Mouse (Mus musculus) layer of hippocampus, adult 2 months (tissue): ENCODE results near the gene Gm5737. TPM values are rescaled to one million over a fixed set of nuclear protein-coding genes. Genes with fewer than 3 reads are reported as not detected.

Experiments used
- DNase-seq, 2 experiments: peaks; one replicate each; pipeline ENCODE4 v3.0.0; 2022; ENCODE audit warnings: low spot score in 2 of 2
- H3K27ac ChIP-seq: fragments of 200-600 bp; 2 replicates; pipeline ENCODE4 v1.8.1; 2022
- H3K4me3 ChIP-seq: fragments of 200-600 bp; 2 replicates; pipeline ENCODE4 v1.8.1; 2022; ENCODE audit warnings: mild to moderate bottlenecking
- CTCF ChIP-seq: fragments of 200-600 bp; conservative IDR thresholded peaks from 2 replicates; pipeline ENCODE4 v1.8.1; 2022; ENCODE audit warnings: antibody characterized with exemption, mild to moderate bottlenecking, moderate library complexity
- total RNA-seq, 2 experiments: library from RNA; stranded (reverse); gene quantifications; 2 replicates each; pipeline ENCODE4 v1.2.3; 2021

Gm5737 gene
- total RNA-seq, 2 experiments from 2014 or later = 0.37 TPM; not detected in 1

DNA sequence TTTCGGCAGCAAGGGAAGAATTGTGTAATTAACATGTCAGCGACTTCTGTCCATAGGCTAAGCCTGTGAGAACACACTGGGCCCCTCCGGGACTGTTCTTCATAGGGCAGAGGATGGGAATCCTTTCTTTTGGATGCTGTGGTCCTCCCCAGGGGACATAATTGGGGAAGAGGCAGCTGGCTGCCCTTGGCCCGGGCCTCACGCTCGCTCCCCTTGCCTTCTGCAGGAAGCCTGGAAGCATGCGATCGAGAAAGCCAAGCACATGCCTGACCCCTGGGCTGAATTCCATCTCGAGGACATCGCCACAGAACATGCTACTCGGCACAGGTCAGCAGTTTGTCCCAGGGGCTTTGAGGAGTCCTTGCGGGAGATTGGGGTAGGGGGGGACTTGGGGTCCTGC lies 60.9 kb downstream of the Gm5737 start:
- TF ChIP-seq CTCF = no peak
- H3K27ac ChIP-seq = no peak overlapping the region
- DNase-seq = no peak
- no peak overlapping the region for H3K4me3 ChIP-seq

DNA sequence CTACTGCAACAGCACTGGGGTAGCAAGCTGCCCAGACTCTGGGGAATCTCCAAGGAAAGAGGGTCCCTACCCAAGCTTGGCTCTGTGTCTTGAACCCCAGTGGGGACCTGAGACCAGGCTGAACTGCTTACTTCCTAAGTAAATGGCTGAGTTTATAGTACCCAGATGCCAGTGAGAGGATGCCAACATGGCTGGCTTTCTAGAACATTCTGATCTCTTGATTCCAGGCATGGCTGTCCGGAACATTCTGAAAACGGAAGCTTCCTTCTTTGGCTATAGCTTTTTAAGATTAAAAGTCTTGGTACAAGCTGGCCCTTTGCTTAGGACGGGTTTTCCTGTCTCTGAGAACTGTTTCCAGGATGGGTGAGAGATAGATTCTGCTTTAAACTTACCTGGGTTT lies 61.9 kb downstream of the Gm5737 start:
- no peak for DNase-seq
- TF ChIP-seq CTCF = no peak

GRCm38 (mm10) chr7:120874764-120875539 lies 62.8 kb downstream of the Gm5737 start:
- Histone ChIP-seq H3K4me3 (no peak overlapping the region), H3K27ac (no peak overlapping the region)
- no peak for DNase-seq
- TF ChIP-seq CTCF = no peak

More for the DNA sequence above, 61.9 kb downstream of the Gm5737 start:
- H3K4me3 ChIP-seq = no peak overlapping the region
- no peak overlapping the region for H3K27ac ChIP-seq

DNA sequence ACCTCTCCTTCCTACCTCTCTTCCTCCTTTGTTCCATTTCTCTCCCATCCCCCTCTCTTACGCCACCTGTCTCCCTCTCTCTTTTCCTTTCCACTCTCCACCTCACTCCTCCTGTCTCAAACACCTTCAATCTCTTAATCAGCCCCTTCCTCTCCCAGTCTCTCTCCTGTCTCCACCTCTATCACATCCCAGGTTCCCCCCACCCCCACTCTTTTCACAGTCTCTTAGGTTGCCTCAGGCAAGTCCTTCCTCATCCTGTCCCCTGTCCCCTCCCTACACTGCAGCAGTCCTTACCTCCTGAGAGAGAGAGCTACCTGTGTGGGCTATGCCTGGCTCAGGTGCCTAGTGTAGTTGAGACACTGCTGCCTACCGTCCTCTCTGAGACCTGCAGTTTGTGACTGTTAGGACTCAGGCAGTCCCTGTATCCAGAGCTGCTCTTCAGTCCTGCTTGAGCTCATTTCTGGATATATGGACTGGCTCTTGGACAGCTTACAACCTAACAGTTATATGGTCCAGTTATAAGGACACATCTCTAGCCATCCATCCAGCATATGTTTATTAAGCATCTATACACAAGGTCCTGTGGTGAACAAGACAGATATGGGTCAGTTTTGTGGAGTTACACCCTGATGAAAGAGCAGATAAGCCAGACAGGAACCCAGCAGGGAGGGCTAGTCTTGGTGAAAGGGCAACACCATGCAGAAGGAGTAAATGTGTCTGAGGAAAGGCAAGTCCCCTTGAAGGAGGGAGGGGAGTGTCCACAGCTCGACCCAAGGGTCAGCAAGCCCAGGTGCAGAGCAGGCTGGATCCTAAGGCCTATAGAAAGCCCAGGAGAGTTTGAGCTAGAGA lies 63.6 kb downstream of the Gm5737 start:
- TF ChIP-seq CTCF = no peak
- H3K27ac ChIP-seq = no peak overlapping the region

GRCm38 (mm10) chr7:120878271-120878670 lies 66.1 kb downstream of the Gm5737 start:
- no peak for TF ChIP-seq CTCF
- Histone ChIP-seq H3K4me3 (no peak overlapping the region), H3K27ac (no peak overlapping the region)
- no peak for DNase-seq

More for the DNA sequence above, 63.6 kb downstream of the Gm5737 start:
- no peak for DNase-seq
- no peak overlapping the region for H3K4me3 ChIP-seq

DNA sequence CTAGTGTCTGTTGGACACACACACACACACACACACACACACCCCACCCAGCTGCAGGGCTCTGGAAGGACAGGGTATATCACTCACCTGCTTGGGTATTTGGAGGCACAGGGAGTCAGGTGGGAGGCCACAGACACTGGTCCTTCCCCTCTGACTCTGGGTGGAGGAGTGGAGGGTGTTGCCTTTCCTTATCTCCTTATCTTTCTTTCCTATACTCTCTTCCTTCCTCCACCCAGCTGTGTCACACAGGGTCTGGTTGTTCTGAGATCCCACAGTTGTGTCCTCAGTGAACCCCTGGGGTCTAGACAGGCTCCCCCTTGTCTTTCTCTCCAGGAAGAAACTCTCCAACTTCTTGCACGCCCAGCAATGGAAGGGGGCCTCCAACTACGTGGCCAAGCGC lies 67.8 kb downstream of the Gm5737 start:
- H3K27ac ChIP-seq = no peak overlapping the region
- no peak overlapping the region for H3K4me3 ChIP-seq
- DNase-seq = no peak
- TF ChIP-seq CTCF = no peak

GRCm38 (mm10) chr7:120880770-120881169 lies 68.6 kb downstream of the Gm5737 start:
- no peak for DNase-seq
- TF ChIP-seq CTCF = no peak
- no peak overlapping the region for H3K27ac ChIP-seq
- H3K4me3 ChIP-seq = no peak overlapping the region

Other genes starting within 250 kb of the Gm5737 start
- gene Uqcrc2, start 177.2 kb upstream of the Gm5737 start, total RNA-seq = 100 to 1,000 TPM; 233 to 241 TPM
- not detected for gene Pdzd9, start 142.0 kb upstream of the Gm5737 start, total RNA-seq
- gene Mosmo, start 134.7 kb upstream of the Gm5737 start, total RNA-seq = 10 to 100 TPM; 93.5 to 99.0 TPM
- 10 to 100 TPM; 16.1 to 20.3 TPM for gene Vwa3a, start 73.0 kb upstream of the Gm5737 start, total RNA-seq
- gene Eef2k, start 30.5 kb downstream of the Gm5737 start, total RNA-seq = 10 to 100 TPM; 32.5 to 32.8 TPM
- 10 to 100 TPM; 26.3 to 27.0 TPM for gene Polr3e, start 105.4 kb downstream of the Gm5737 start, total RNA-seq
- gene Cdr2, start 169.9 kb downstream of the Gm5737 start, total RNA-seq = 1 to 10 TPM; 3.6 to 4.4 TPM
- 1 to 10 TPM; 1.2 to 1.8 TPM for gene Mfsd13b, start 170.1 kb downstream of the Gm5737 start, total RNA-seq
- gene Mettl9, start 222.1 kb downstream of the Gm5737 start, total RNA-seq = 10 to 100 TPM; 77.3 to 82.7 TPM